ENCODE assay signal across 7 mouse cellular contexts in genomic region chr15:101077813-101078730, GRCm38 (mm10). TPM values are rescaled to one million over a fixed set of nuclear protein-coding genes. Genes with fewer than 3 reads are reported as not detected.
A peak's percentile ranks its signal among the peaks of the same experiment; 100 is the strongest.
DNase-seq lines count a peak whose midpoint lies in the region; ATAC-seq and TF ChIP-seq lines count a peak whose summit lies in the region.

Fignl2 (minus strand) TSS chr15:101078567.

- H3K27ac ChIP-seq in forebrain, postnatal 0 days (ENCODE audit: low read depth, low read length), result 0 out of 2 replicates have a peak within 1 kb of the TSS, but pooled peaks have one; percentile 15
- H3K27ac ChIP-seq in kidney, adult 2 months (ENCODE audit: insufficient read depth, low read depth, low read length), result peak within 1 kb of the TSS; percentile 82

- peaks cover 75% of the 10 kb centered on the region for H3K4me1 ChIP-seq in E14TG2a.4 (replicated peaks; ENCODE audit: low read depth, low read length)
- 0 out of 2 replicates have a peak, but pooled peaks cover 3% of the 10 kb centered on the region for H3K4me1 ChIP-seq in forebrain, postnatal 0 days (ENCODE audit: insufficient read depth)
- peaks cover 33% of the 10 kb centered on the region for H3K4me1 ChIP-seq in kidney, adult 2 months (ENCODE audit: control insufficient read depth, insufficient read depth, low read length)

- no peaks in the 10 kb centered on the region for H3K36me3 ChIP-seq in E14TG2a.4 (ENCODE audit: insufficient read depth, low read length)
- no peaks in the 10 kb centered on the region for H3K36me3 ChIP-seq in forebrain, postnatal 0 days (ENCODE audit: insufficient read depth)
- H3K36me3 ChIP-seq in kidney, adult 2 months (ENCODE audit: control insufficient read depth, insufficient read depth, low read length), result no peaks in the 10 kb centered on the region

- WGBS in forebrain, postnatal 0 days, result 2% methylated on average over 42 of the region's 96 CpGs
- 1% methylated on average over 73 of the region's 96 CpGs for WGBS in kidney, adult 2 months

- H3K9me3 ChIP-seq in E14TG2a.4 (ENCODE audit: low read length), result no peaks in the 10 kb centered on the region
- H3K9me3 ChIP-seq in forebrain, postnatal 0 days (ENCODE audit: low read length), result no peaks in the 10 kb centered on the region

- no peak for TF ChIP-seq POLR2A in kidney, adult 2 months (IDR thresholded peaks at IDR 0.05; ENCODE audit: low read depth, low read length)

- TF ChIP-seq CTCF in E14TG2a.4 (conservative IDR thresholded peaks at IDR 0.05; ENCODE audit: low read length), result no peak
- TF ChIP-seq CTCF in forebrain, postnatal 0 days (IDR thresholded peaks at IDR 0.05; ENCODE audit: low read depth), result no peak
- no peak for TF ChIP-seq CTCF in kidney, adult 2 months (conservative IDR thresholded peaks at IDR 0.05; ENCODE audit: insufficient read depth, insufficient read length, low read depth, low read length)

- peak within 1 kb of the TSS; percentile 43 for H3K9ac ChIP-seq in forebrain, postnatal 0 days

- ATAC-seq in forebrain, postnatal 0 days, result peak; percentile 24
- no peak for ATAC-seq in CD4-positive, CD25-positive, alpha-beta regulatory T cell, adult 4 months

- H3K4me3 ChIP-seq in E14TG2a.4 (replicated peaks; ENCODE audit: low read length), result peak within 1 kb of the TSS; percentile 85
- peak within 1 kb of the TSS; percentile 49 for H3K4me3 ChIP-seq in forebrain, postnatal 0 days (ENCODE audit: low read depth, low read length)
- peak within 1 kb of the TSS; percentile 79 for H3K4me3 ChIP-seq in kidney, adult 2 months (ENCODE audit: insufficient read depth, low read depth, low read length)

- peaks cover 73% of the 10 kb centered on the region for H3K27me3 ChIP-seq in E14TG2a.4 (ENCODE audit: insufficient read depth, low read length)
- peaks cover 21% of the 10 kb centered on the region for H3K27me3 ChIP-seq in forebrain, postnatal 0 days (ENCODE audit: insufficient read depth, low read length)
- no peaks in the 10 kb centered on the region for H3K27me3 ChIP-seq in kidney, adult 2 months (replicated peaks; ENCODE audit: control insufficient read depth, insufficient read depth, low read length)

- peak; percentile 79 for DNase-seq in adrenal gland, adult 2 months
- no peak for DNase-seq in forebrain, postnatal 0 days
- DNase-seq in kidney, adult 2 months, result peak; percentile 68
- DNase-seq in lung, postnatal 14 days, result peak; percentile 39
- DNase-seq in spleen, postnatal 4 days (ENCODE audit: low spot score in 2 of 2), result no peak

- peak within 1 kb of the TSS; percentile 87 for H3K4me2 ChIP-seq in forebrain, postnatal 0 days (ENCODE audit: low read depth)

RNA-seq across cellular contexts. Expression of gene Fignl2, which starts in this region (rescaled TPM):
- total RNA-seq in adrenal gland, adult 2 months (2021), result 1 to 10 TPM; 6.3 to 8.7 TPM
- 11.8 and 16.1 TPM in 2 replicates for polyA plus RNA-seq in adrenal gland, adult 2 months (2012; rRNA removed)
- 0.85 and 1.3 TPM in 2 replicates for total RNA-seq in forebrain, postnatal 0 days (2014; rRNA removed)
- 0.06 TPM in 1 of 2 replicates, not detected in the other for polyA plus RNA-seq in forebrain, postnatal 0 days (2015; fragmentation: Nextera tagmentation; extraction: Ambion mirVana)
- polyA plus RNA-seq in kidney, adult 2 months (2012; rRNA removed), result 8.6 and 9.6 TPM in 2 replicates
- polyA plus RNA-seq in CD4-positive, CD25-positive, alpha-beta regulatory T cell, adult 4 months (2017; shearing (Covaris generic)), result not detected

Comparison
In these comparisons a context has a peak if more than half of its experiments do, and no peak if none do; other contexts are left out.
1. DNase-seq: peak in adrenal gland, adult 2 months (single experiment), kidney, adult 2 months (single experiment) and lung, postnatal 14 days (single experiment); none in forebrain, postnatal 0 days (single experiment) and spleen, postnatal 4 days (0 of 2).
2. Peak in every context shown above with its lines, with median percentiles within 50 percentile points of each other: H3K4me3 ChIP-seq.